Mouse (Mus musculus) liver, embryonic 14.5 days (tissue): ENCODE results near the gene Npas4. TPM values are rescaled to one million over a fixed set of nuclear protein-coding genes. Genes with fewer than 3 reads are reported as not detected.

Experiments used
- ATAC-seq: fragments of 200-750 bp; cut with Nextera tagmentation; 2 replicates; pipeline ENCODE4 v1.8.0; 2017; ENCODE audit warnings: moderate number of reproducible peaks, mild to moderate bottlenecking, moderate library complexity; ENCODE audit not compliant: insufficient read depth
- DNase-seq, 3 experiments: peaks; one replicate each; pipeline ENCODE4 v3.0.0-alpha.2; 2012 to 2013; ENCODE audit warnings: low read depth in 3 of 3, low spot score in 3 of 3
- H3K27ac ChIP-seq: fragments of 300-500 bp; sonication (generic); 2 replicates; pipeline ENCODE4 v1.5.1; 2014; ENCODE audit warnings: moderate library complexity, mild to moderate bottlenecking, control low read depth, inconsistent platforms
- H3K27me3 ChIP-seq: fragments of 300-500 bp; sonication (generic); 2 replicates; pipeline ENCODE4 v1.6.1; 2014; ENCODE audit warnings: mild to moderate bottlenecking, low read length, moderate library complexity; ENCODE audit not compliant: control insufficient read depth, insufficient read depth
- H3K36me3 ChIP-seq: fragments of 300-500 bp; sonication (generic); replicated peaks from 2 replicates; pipeline ENCODE4 v1.6.1; 2014; ENCODE audit warnings: low read depth; ENCODE audit not compliant: control insufficient read depth, insufficient read depth
- H3K4me1 ChIP-seq, 2 experiments: fragments of 200-500 bp in 1 of 2; fragments of 300-500 bp in 1 of 2; sonication (generic) in 1 of 2; replicated peaks; 2 replicates each; pipeline ENCODE4 v1.6.1; 2012 to 2014; ENCODE audit warnings: antibody characterized with exemption in 1 of 2, inconsistent platforms in 1 of 2, low read length in 1 of 2; ENCODE audit not compliant: control insufficient read depth in 2 of 2, insufficient read depth in 2 of 2
- H3K4me2 ChIP-seq: fragments of 300-500 bp; sonication (generic); 2 replicates; pipeline ENCODE4 v1.6.1; 2014; ENCODE audit warnings: low read depth, mild to moderate bottlenecking, control low read depth, moderate library complexity
- H3K4me3 ChIP-seq, 2 experiments: fragments of 200-500 bp in 1 of 2; fragments of 300-500 bp in 1 of 2; sonication (generic) in 1 of 2; 2 replicates each; pipeline ENCODE4 v1.5.1; 2012 to 2014; ENCODE audit warnings: low read depth in 2 of 2, low read length in 2 of 2, mild to moderate bottlenecking in 2 of 2, control low read depth in 1 of 2, inconsistent platforms in 1 of 2, moderate library complexity in 1 of 2; ENCODE audit not compliant: insufficient read depth in 1 of 2
- H3K9ac ChIP-seq: fragments of 300-500 bp; sonication (generic); replicated peaks from 2 replicates; pipeline ENCODE4 v1.6.1; 2014; ENCODE audit warnings: mild to moderate bottlenecking, control low read depth, moderate library complexity
- H3K9me3 ChIP-seq: fragments of 300-500 bp; sonication (generic); 2 replicates; pipeline ENCODE4 v1.6.1; 2016; ENCODE audit warnings: low read length, mixed read lengths; ENCODE audit not compliant: control insufficient read depth
- CTCF ChIP-seq: IDR thresholded peaks from 2 replicates; pipeline ENCODE4 v1.5.1; 2016; ENCODE audit warnings: antibody characterized with exemption, low read depth, control low read depth
- EP300 ChIP-seq: IDR thresholded peaks from 2 replicates; pipeline ENCODE4 v1.6.1; 2016; ENCODE audit warnings: antibody characterized with exemption, low read depth
- WGBS: fragments of 180-500 bp; shearing (Covaris S2); extraction: QIAGEN DNeasy Blood & Tissue Kit; methylation state at CpG from one replicate; pipeline ENCODE4 v1.1.7; 2014; ENCODE audit not compliant: insufficient replicate concordance; 5-methylcytosine and 5-hydroxymethylcytosine counted together
- polyA plus RNA-seq, 2 experiments: library from polyadenylated mRNA; depleted of rRNA in 1 of 2; stranded (reverse) in 1 of 2; unstranded in 1 of 2; fragments of >200 nt; fragmentation: Nextera tagmentation in 1 of 2; extraction: Ambion mirVana in 1 of 2; gene quantifications; 2 replicates each; pipeline versions ENCODE4 v1.2.1 to v1.2.3; 2012 to 2014

Npas4 gene
- polyA plus RNA-seq, 2 experiments = 0.12 TPM; not detected in 1

- ATAC-seq = no peak
- no peaks in the 10 kb centered on the region for H3K36me3 ChIP-seq
- H3K4me1 ChIP-seq = peaks cover 12 to 14% of the 10 kb centered on the region in 2 experiments
- TF ChIP-seq EP300 = no peak
- TF ChIP-seq CTCF = no peak
- H3K4me2 ChIP-seq = no peak overlapping the region
- no peak for DNase-seq
- 68% methylated on average over 4 of the region's 4 CpGs for WGBS
- H3K9ac ChIP-seq = no peak overlapping the region
- no peak overlapping the region for H3K27ac ChIP-seq
- H3K4me3 ChIP-seq = no peak overlapping the region
- no peaks in the 10 kb centered on the region for H3K27me3 ChIP-seq
- no peaks in the 10 kb centered on the region for H3K9me3 ChIP-seq
These were observed 46.5 kb upstream of the Npas4 start for GRCm38 (mm10) chr19:5036577-5036976.

GRCm38 (mm10) chr19:5032686-5033085 is 42.6 kb upstream of the Npas4 start:
- no peaks in the 10 kb centered on the region for H3K9me3 ChIP-seq
- no peak overlapping the region for H3K27ac ChIP-seq
- H3K36me3 ChIP-seq = no peaks in the 10 kb centered on the region
- H3K4me3 ChIP-seq = no peak overlapping the region
- H3K4me2 ChIP-seq = no peak overlapping the region
- H3K9ac ChIP-seq = no peak overlapping the region
- TF ChIP-seq CTCF = no peak
- TF ChIP-seq EP300 = no peak
- DNase-seq (no peak), ATAC-seq (no peak)
- H3K27me3 ChIP-seq = no peaks in the 10 kb centered on the region
- H3K4me1 ChIP-seq = no peaks in the 10 kb centered on the region; a peak in 1 of 4 replicates
- 69% methylated on average over 3 of the region's 3 CpGs for whole genome bisulfite sequencing

- no peaks in the 10 kb centered on the region for H3K9me3 ChIP-seq
- H3K27ac ChIP-seq = no peak overlapping the region
- H3K36me3 ChIP-seq = no peaks in the 10 kb centered on the region
- peaks cover 0 to 3% of the 10 kb centered on the region in 2 experiments; a peak in 1 of 4 replicates for H3K4me1 ChIP-seq
- H3K27me3 ChIP-seq = no peaks in the 10 kb centered on the region
- H3K4me2 ChIP-seq = no peak overlapping the region
- WGBS = 71% methylated on average over 8 of the region's 8 CpGs
- no peak overlapping the region for H3K9ac ChIP-seq
- TF ChIP-seq CTCF (no peak), EP300 (no peak)
- no peak for DNase-seq
- H3K4me3 ChIP-seq = no peak overlapping the region
- no peak for ATAC-seq
These were observed 36.0 kb upstream of the Npas4 start for GRCm38 (mm10) chr19:5026111-5026510.

- peak; percentile 88 for ATAC-seq
- peak within 1 kb of the TSS; percentile 96 for H3K4me2 ChIP-seq
- peaks cover 0 to 3% of the 10 kb centered on the region in 2 experiments; a peak in 1 of 4 replicates for H3K4me1 ChIP-seq
- H3K9ac ChIP-seq = peak within 1 kb of the TSS; percentile 58
- H3K4me3 ChIP-seq = peak within 1 kb of the TSS; percentile 59 to 72
- H3K27ac ChIP-seq = no peak within 1 kb of the TSS; the same call in 1 of the 2 replicates
- H3K36me3 ChIP-seq = no peaks in the 10 kb centered on the region
- no peaks in the 10 kb centered on the region for H3K27me3 ChIP-seq
- no peaks in the 10 kb centered on the region for H3K9me3 ChIP-seq
- peak; percentile 68 to 70 (median 70) for DNase-seq
- TF ChIP-seq EP300 (no peak), CTCF (no peak)
- WGBS = under 1% methylated on average over 62 of the region's 62 CpGs
These were observed 33.7 kb upstream of the Npas4 start, which contains the start of gene Slc29a2 for GRCm38 (mm10) chr19:5023621-5024479. TSS of gene Slc29a2 (plus strand) at chr19:5023860.

GRCm38 (mm10) chr19:5021416-5021815 is 31.3 kb upstream of the Npas4 start:
- Histone ChIP-seq H3K27ac (no peak overlapping the region), H3K36me3 (no peaks in the 10 kb centered on the region), H3K4me2 (no peak overlapping the region), H3K9ac (no peak overlapping the region), H3K4me1 (peaks cover 0 to 3% of the 10 kb centered on the region in 2 experiments; a peak in 1 of 4 replicates), H3K4me3 (no peak overlapping the region), H3K27me3 (no peaks in the 10 kb centered on the region), H3K9me3 (no peaks in the 10 kb centered on the region)
- WGBS = 77% methylated on average over 2 of the region's 2 CpGs
- ATAC-seq = no peak
- TF ChIP-seq CTCF (no peak), EP300 (no peak)
- DNase-seq = no peak
